8 mouse cellular contexts compared by ENCODE assay signal in the genomic region with DNA sequence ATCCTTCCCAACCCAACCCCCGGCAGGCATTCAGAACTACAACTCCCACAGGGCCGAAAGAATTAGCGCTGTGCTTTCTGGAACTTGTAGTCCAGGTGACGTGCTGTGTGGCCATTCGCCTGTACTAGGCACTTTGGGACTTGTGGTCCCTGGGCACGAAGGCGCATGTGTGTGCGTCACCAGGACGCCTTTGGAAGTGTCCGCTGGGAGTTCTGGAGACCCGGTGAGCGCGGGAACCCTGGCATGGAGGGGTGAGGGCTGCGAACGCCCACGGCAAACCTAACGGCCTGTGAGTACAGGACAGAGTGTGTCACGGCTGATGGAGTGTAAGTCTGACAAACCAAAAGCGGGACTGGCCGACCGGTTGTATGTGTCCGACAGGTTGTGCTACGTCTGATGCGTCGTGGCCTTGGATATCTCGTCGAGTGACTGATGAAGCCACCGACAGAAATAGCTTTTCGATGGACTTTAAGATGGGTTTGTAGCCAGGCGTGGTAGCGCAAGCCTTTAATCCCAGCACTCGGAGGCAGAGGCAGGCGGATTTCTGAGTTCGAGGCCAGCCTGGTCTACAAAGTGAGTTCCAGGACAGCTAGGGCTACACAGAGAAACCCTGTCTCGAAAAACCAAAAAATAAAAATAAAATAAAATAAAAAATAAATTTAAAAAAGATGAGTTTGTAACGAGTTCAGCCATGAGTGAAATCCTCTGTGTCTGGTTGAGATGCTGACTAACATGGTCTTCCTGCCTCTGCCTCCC. TPM values are rescaled to one million over a fixed set of nuclear protein-coding genes. Genes with fewer than 3 reads are reported as not detected.
DNase-seq lines count a peak whose midpoint lies in the region; ATAC-seq lines count a peak whose summit lies in the region.

A gene (plus strand): TSS at position 161 of the 756 bp plus-strand sequence.

- peak within 1 kb of the TSS; percentile 57 for H3K4me3 ChIP-seq in hindbrain, embryonic 15.5 days

- peaks cover 11% of the 10 kb centered on the region for H3K4me1 ChIP-seq in hindbrain, embryonic 15.5 days (replicated peaks)

- peak within 1 kb of the TSS; percentile 57 for H3K27ac ChIP-seq in hindbrain, embryonic 15.5 days (replicated peaks)

- H3K36me3 ChIP-seq in hindbrain, embryonic 15.5 days = no peaks in the 10 kb centered on the region; the same call in 1 of the 2 replicates

- H3K4me2 ChIP-seq in hindbrain, embryonic 15.5 days = peak within 1 kb of the TSS; percentile 54

- H3K9ac ChIP-seq in hindbrain, embryonic 15.5 days = peak within 1 kb of the TSS; percentile 49

- no peaks in the 10 kb centered on the region for H3K27me3 ChIP-seq in hindbrain, embryonic 15.5 days

- peak; percentile 82 for DNase-seq in T-cell, adult 2 months (ENCODE audit: low spot score)
- DNase-seq in cerebellum, postnatal 36 days = peak; percentile 89 to 92
- DNase-seq in frontal cortex, postnatal 36 days (ENCODE audit: low spot score in 2 of 2) = peak; percentile 95 to 98
- DNase-seq in left cerebral cortex, adult 11 months (ENCODE audit: low spot score) = peak; percentile 94
- DNase-seq in lung, postnatal 4 days = peak; percentile 91 to 93
- DNase-seq in retina, postnatal 7 days (ENCODE audit: low read depth, low spot score) = peak; percentile 89
- peak; percentile 75 for DNase-seq in urinary bladder, adult 2 months (ENCODE audit: low spot score)

- peak; percentile 98 for ATAC-seq in hindbrain, embryonic 15.5 days (ENCODE audit: low FRiP score, low read depth)

- no peaks in the 10 kb centered on the region for H3K9me3 ChIP-seq in hindbrain, embryonic 15.5 days

- WGBS in hindbrain, embryonic 15.5 days = 6% methylated on average over 36 of the region's 36 CpGs

RNA-seq across cellular contexts. Expression of the gene that starts here (rescaled TPM):
- polyA plus RNA-seq in hindbrain, embryonic 15.5 days (2015; fragmentation: Nextera tagmentation; extraction: Ambion mirVana) = 9.9 and 12.4 TPM in 2 replicates
- 11.4 and 12.3 TPM in 2 replicates for polyA plus RNA-seq in urinary bladder, adult 2 months (2012; rRNA removed)

Comparison
In these comparisons a context has a peak if more than half of its experiments do, and no peak if none do; other contexts are left out.
1. Peak in every context shown above with its lines: DNase-seq, ATAC-seq, H3K4me3 ChIP-seq and H3K27ac ChIP-seq.